Mouse (Mus musculus): ENCODE measurements at regions not wholly inside any gene's neighbourhood (a gene's known extent, or its start where the extent isn't known, plus 50 kb on each side); places are given as distances from the start of the nearest gene placed in this dataset.

DNA sequence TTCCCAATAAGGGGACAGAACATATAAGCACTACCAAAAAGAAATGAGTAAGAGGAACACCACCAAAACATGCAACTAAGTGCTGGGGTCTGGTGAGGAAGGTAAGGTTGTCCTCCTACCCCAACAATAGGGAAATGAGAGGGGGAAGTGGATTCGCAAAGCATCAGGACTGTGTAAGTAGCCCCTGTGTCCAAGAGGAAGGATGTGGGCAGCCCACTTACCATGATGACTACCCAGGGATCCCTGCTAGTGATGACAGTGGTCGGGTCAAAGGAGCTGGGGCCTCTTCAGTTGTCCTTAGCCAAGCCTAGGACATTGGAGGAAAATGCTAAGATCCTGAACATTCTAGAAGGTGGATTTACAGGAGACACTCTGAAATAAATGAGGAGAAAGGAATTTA lies 109.1 kb upstream of the Gls start:
- TF ChIP-seq POLR2A (IDR thresholded peaks at IDR 0.05; ENCODE audit: insufficient read depth, low read depth, low read length), result no peak
- TF ChIP-seq CTCF (IDR thresholded peaks at IDR 0.05; ENCODE audit: insufficient read depth, low read depth, low read length), result no peak

All from olfactory bulb, adult 2 months (tissue).